Mouse (Mus musculus): Measurements from ENCODE around the gene Ndufa4l2. TPM values are rescaled to one million over a fixed set of nuclear protein-coding genes. Genes with fewer than 3 reads are reported as not detected.

The Ndufa4l2 gene
- polyA plus RNA-seq, 1 experiment from 2014 or later: 77.3 TPM

GRCm38 (mm10) chr10:127509051-127509836, 5.5 kb upstream of the Ndufa4l2 start:
- Histone ChIP-seq H3K27me3 (ENCODE audit: insufficient read depth, low read length) (peaks cover 62% of the 10 kb centered on the region), H3K9me3 (ENCODE audit: low read length) (no peaks in the 10 kb centered on the region), H3K9ac (replicated peaks; ENCODE audit: low read length) (peak overlapping the region; percentile 51; the same call in 1 of the 2 replicates), H3K4me2 (replicated peaks; ENCODE audit: low read depth, low read length) (peak overlapping the region; percentile 74), H3K4me3 (ENCODE audit: low read length) (peak overlapping the region; percentile 45), H3K4me1 (ENCODE audit: insufficient read depth, low read length) (peaks cover 54% of the 10 kb centered on the region), H3K27ac (ENCODE audit: low read length) (no peak overlapping the region), H3K36me3 (ENCODE audit: insufficient read depth, low read length) (no peaks in the 10 kb centered on the region; the same call in 1 of the 2 replicates)
- peak; percentile 62 for ATAC-seq (ENCODE audit: low FRiP score, low TSS enrichment)
- under 1% methylated on average over 35 of the region's 35 CpGs for WGBS

GRCm38 (mm10) chr10:127509837-127510701, 4.7 kb upstream of the Ndufa4l2 start:
- Histone ChIP-seq H3K27ac (ENCODE audit: low read length) (no peak overlapping the region), H3K27me3 (ENCODE audit: insufficient read depth, low read length) (peaks cover 70% of the 10 kb centered on the region), H3K9me3 (ENCODE audit: low read length) (no peaks in the 10 kb centered on the region), H3K4me3 (ENCODE audit: low read length) (peak overlapping the region; percentile 45), H3K9ac (replicated peaks; ENCODE audit: low read length) (no peak overlapping the region), H3K36me3 (ENCODE audit: insufficient read depth, low read length) (no peaks in the 10 kb centered on the region; the same call in 1 of the 2 replicates), H3K4me2 (replicated peaks; ENCODE audit: low read depth, low read length) (peak overlapping the region; percentile 74), H3K4me1 (ENCODE audit: insufficient read depth, low read length) (peaks cover 62% of the 10 kb centered on the region)
- no peak for ATAC-seq (ENCODE audit: low FRiP score, low TSS enrichment)
- WGBS: 10% methylated on average over 17 of the region's 17 CpGs

GRCm38 (mm10) chr10:127510895-127511617, 3.7 kb upstream of the Ndufa4l2 start:
- Histone ChIP-seq H3K4me3 (ENCODE audit: low read length) (peak overlapping the region; percentile 51), H3K9ac (replicated peaks; ENCODE audit: low read length) (no peak overlapping the region), H3K4me1 (ENCODE audit: insufficient read depth, low read length) (peaks cover 72% of the 10 kb centered on the region), H3K36me3 (ENCODE audit: insufficient read depth, low read length) (no peaks in the 10 kb centered on the region), H3K4me2 (replicated peaks; ENCODE audit: low read depth, low read length) (peak overlapping the region; percentile 82), H3K9me3 (ENCODE audit: low read length) (no peaks in the 10 kb centered on the region), H3K27me3 (ENCODE audit: insufficient read depth, low read length) (peaks cover 80% of the 10 kb centered on the region), H3K27ac (ENCODE audit: low read length) (no peak overlapping the region)
- no peak for ATAC-seq (ENCODE audit: low FRiP score, low TSS enrichment)
- WGBS: 4% methylated on average over 11 of the region's 11 CpGs

- H3K36me3 ChIP-seq (ENCODE audit: insufficient read depth, low read length): no peaks in the 10 kb centered on the region
- no peaks in the 10 kb centered on the region for H3K9me3 ChIP-seq (ENCODE audit: low read length)
- ATAC-seq (ENCODE audit: low FRiP score, low TSS enrichment): no peak
- H3K4me3 ChIP-seq (ENCODE audit: low read length): peak overlapping the region; percentile 51
- no peak overlapping the region for H3K27ac ChIP-seq (ENCODE audit: low read length)
- H3K27me3 ChIP-seq (ENCODE audit: insufficient read depth, low read length): peaks cover 80% of the 10 kb centered on the region
- peaks cover 79% of the 10 kb centered on the region for H3K4me1 ChIP-seq (ENCODE audit: insufficient read depth, low read length)
- H3K9ac ChIP-seq (replicated peaks; ENCODE audit: low read length): peak overlapping the region; percentile 45; the same call in 1 of the 2 replicates
- H3K4me2 ChIP-seq (replicated peaks; ENCODE audit: low read depth, low read length): peak overlapping the region; percentile 82
- WGBS: under 1% methylated on average over 45 of the region's 46 CpGs
Observed at GRCm38 (mm10) chr10:127511634-127512306, 3.0 kb upstream of the Ndufa4l2 start.

GRCm38 (mm10) chr10:127512307-127512666, 2.5 kb upstream of the Ndufa4l2 start:
- H3K9ac ChIP-seq (replicated peaks; ENCODE audit: low read length): no peak overlapping the region
- peaks cover 85% of the 10 kb centered on the region for H3K4me1 ChIP-seq (ENCODE audit: insufficient read depth, low read length)
- 4% methylated on average over 7 of the region's 7 CpGs for WGBS
- H3K4me2 ChIP-seq (replicated peaks; ENCODE audit: low read depth, low read length): peak overlapping the region; percentile 82
- H3K27me3 ChIP-seq (ENCODE audit: insufficient read depth, low read length): peaks cover 78% of the 10 kb centered on the region
- ATAC-seq (ENCODE audit: low FRiP score, low TSS enrichment): no peak
- peak overlapping the region; percentile 51 for H3K4me3 ChIP-seq (ENCODE audit: low read length)
- H3K27ac ChIP-seq (ENCODE audit: low read length): no peak overlapping the region
- no peaks in the 10 kb centered on the region; the same call in 1 of the 2 replicates for H3K36me3 ChIP-seq (ENCODE audit: insufficient read depth, low read length)
- no peaks in the 10 kb centered on the region for H3K9me3 ChIP-seq (ENCODE audit: low read length)

- Histone ChIP-seq H3K4me3 (ENCODE audit: low read length) (peak overlapping the region; percentile 13), H3K9me3 (ENCODE audit: low read length) (no peaks in the 10 kb centered on the region), H3K4me2 (replicated peaks; ENCODE audit: low read depth, low read length) (peak overlapping the region; percentile 82), H3K27ac (ENCODE audit: low read length) (no peak overlapping the region), H3K27me3 (ENCODE audit: insufficient read depth, low read length) (peaks cover 73% of the 10 kb centered on the region), H3K36me3 (ENCODE audit: insufficient read depth, low read length) (peaks cover 3% of the 10 kb centered on the region; the same call in 1 of the 2 replicates), H3K9ac (replicated peaks; ENCODE audit: low read length) (peak overlapping the region; percentile 8; the same call in 1 of the 2 replicates), H3K4me1 (ENCODE audit: insufficient read depth, low read length) (peaks cover 85% of the 10 kb centered on the region)
- ATAC-seq (ENCODE audit: low FRiP score, low TSS enrichment): peak; percentile 26; the same call in 1 of the 2 replicates
- under 1% methylated on average over 27 of the region's 27 CpGs for WGBS
Observed at GRCm38 (mm10) chr10:127512813-127513212, 2.0 kb upstream of the Ndufa4l2 start.

GRCm38 (mm10) chr10:127513501-127514091, 1.2 kb upstream of the Ndufa4l2 start:
- Histone ChIP-seq H3K27me3 (ENCODE audit: insufficient read depth, low read length) (peaks cover 76% of the 10 kb centered on the region), H3K27ac (ENCODE audit: low read length) (no peak overlapping the region), H3K9me3 (ENCODE audit: low read length) (no peaks in the 10 kb centered on the region), H3K4me3 (ENCODE audit: low read length) (0 out of 2 replicates have a peak overlapping the region, but pooled peaks have one; percentile 13), H3K4me1 (ENCODE audit: insufficient read depth, low read length) (peaks cover 80% of the 10 kb centered on the region), H3K4me2 (replicated peaks; ENCODE audit: low read depth, low read length) (peak overlapping the region; percentile 82), H3K36me3 (ENCODE audit: insufficient read depth, low read length) (peaks cover 11% of the 10 kb centered on the region; the same call in 1 of the 2 replicates), H3K9ac (replicated peaks; ENCODE audit: low read length) (no peak overlapping the region)
- WGBS: 1% methylated on average over 16 of the region's 16 CpGs
- ATAC-seq (ENCODE audit: low FRiP score, low TSS enrichment): no peak

- Histone ChIP-seq H3K27me3 (ENCODE audit: insufficient read depth, low read length) (peaks cover 74% of the 10 kb centered on the region), H3K9ac (replicated peaks; ENCODE audit: low read length) (no peak overlapping the region)
- WGBS: 17% methylated on average over 13 of the region's 13 CpGs
Observed at GRCm38 (mm10) chr10:127514111-127514698, 562 bp upstream of the Ndufa4l2 start.

More at GRCm38 (mm10) chr10:127514111-127514698, 562 bp upstream of the Ndufa4l2 start:
- Histone ChIP-seq H3K4me3 (ENCODE audit: low read length) (no peak overlapping the region), H3K9me3 (ENCODE audit: low read length) (no peaks in the 10 kb centered on the region), H3K4me2 (replicated peaks; ENCODE audit: low read depth, low read length) (peak overlapping the region; percentile 52; the same call in 1 of the 2 replicates), H3K4me1 (ENCODE audit: insufficient read depth, low read length) (peaks cover 76% of the 10 kb centered on the region), H3K36me3 (ENCODE audit: insufficient read depth, low read length) (peaks cover 13% of the 10 kb centered on the region; the same call in 1 of the 2 replicates), H3K27ac (ENCODE audit: low read length) (peak overlapping the region; percentile 19; the same call in 1 of the 2 replicates)
- no peak for ATAC-seq (ENCODE audit: low FRiP score, low TSS enrichment)

All from kidney, embryonic 16.5 days (tissue).